Mouse (Mus musculus): ENCODE results near the gene Dynlrb1.

- TF ChIP-seq MAX (IDR thresholded peaks at IDR 0.05) (no peak), CTCF (IDR thresholded peaks at IDR 0.05; ENCODE audit: control insufficient read depth, insufficient read depth, insufficient read length) (no peak), USF1 (IDR thresholded peaks at IDR 0.05; ENCODE audit: low read depth) (no peak), MYOG (IDR thresholded peaks at IDR 0.05; ENCODE audit: control insufficient read depth, extremely low read depth, insufficient read length) (no peak), MYOD1 (IDR thresholded peaks at IDR 0.05; ENCODE audit: control insufficient read depth, insufficient read length, low read depth) (no peak)
These were observed at the start of gene Dynlrb1 for GRCm38 (mm10) chr2:155236362-155236992.
